Mouse (Mus musculus) heart, postnatal 0 days (tissue): ENCODE measurements around the gene Ache. TPM values are rescaled to one million over a fixed set of nuclear protein-coding genes. Genes with fewer than 3 reads are reported as not detected.
A peak's percentile ranks its signal among the peaks of the same experiment; 100 is the strongest.

Source experiments
- ATAC-seq: fragments of 200-750 bp; cut with Nextera tagmentation; 2 replicates; pipeline ENCODE4 v1.8.0; 2017; ENCODE audit warnings: low read depth, moderate number of reproducible peaks, moderate library complexity; ENCODE audit not compliant: insufficient read depth
- DNase-seq: peaks from one replicate; pipeline ENCODE4 v3.0.0-alpha.2; 2016; ENCODE audit warnings: low spot score
- H3K27ac ChIP-seq: fragments of 300-500 bp; sonication (generic); 2 replicates; pipeline ENCODE4 v1.5.1; 2014; ENCODE audit warnings: low read depth, mild to moderate bottlenecking
- H3K27me3 ChIP-seq: fragments of 300-500 bp; sonication (generic); 2 replicates; pipeline ENCODE4 v1.6.1; 2014; ENCODE audit warnings: low read length, mixed read lengths; ENCODE audit not compliant: control insufficient read depth, insufficient read depth
- H3K36me3 ChIP-seq: fragments of 300-500 bp; sonication (generic); replicated peaks from 2 replicates; pipeline ENCODE4 v1.6.1; 2014; ENCODE audit warnings: low read length, mixed read lengths; ENCODE audit not compliant: control insufficient read depth, insufficient read depth
- H3K4me1 ChIP-seq: fragments of 300-500 bp; sonication (generic); 2 replicates; pipeline ENCODE4 v1.6.1; 2014; ENCODE audit warnings: antibody characterized with exemption; ENCODE audit not compliant: control insufficient read depth, insufficient read depth
- H3K4me2 ChIP-seq: fragments of 300-500 bp; sonication (generic); 2 replicates; pipeline ENCODE4 v1.6.1; 2014; ENCODE audit warnings: low read depth, mild to moderate bottlenecking, low read length, moderate library complexity
- H3K4me3 ChIP-seq: fragments of 300-500 bp; sonication (generic); 2 replicates; pipeline ENCODE4 v1.5.1; 2014; ENCODE audit warnings: low read depth, low read length
- H3K9ac ChIP-seq: fragments of 300-500 bp; sonication (generic); replicated peaks from 2 replicates; pipeline ENCODE4 v1.6.1; 2014; ENCODE audit warnings: low read depth, low read length, mixed read lengths
- H3K9me3 ChIP-seq: fragments of 300-500 bp; sonication (generic); replicated peaks from 2 replicates; pipeline ENCODE4 v1.6.1; 2016; ENCODE audit warnings: low read length; ENCODE audit not compliant: control insufficient read depth
- CTCF ChIP-seq: IDR thresholded peaks from 2 replicates; pipeline ENCODE4 v1.5.1; 2016; ENCODE audit warnings: antibody characterized with exemption, control low read depth, low read depth
- EP300 ChIP-seq: IDR thresholded peaks from 2 replicates; pipeline ENCODE4 v1.6.1; 2016; ENCODE audit warnings: antibody characterized with exemption, low read depth
- WGBS: fragments of 180-500 bp; shearing (Covaris S2); extraction: QIAGEN DNeasy Blood & Tissue Kit; methylation state at CpG from one replicate; pipeline ENCODE4 v1.1.7; 2014; 5-methylcytosine and 5-hydroxymethylcytosine counted together
- polyA plus RNA-seq: library from polyadenylated mRNA; unstranded; fragments of >200 nt; fragmentation: Nextera tagmentation; extraction: Ambion mirVana; gene quantifications from 2 replicates; pipeline ENCODE4 v1.2.1, GENCODE M21; 2015
- total RNA-seq: library from RNA; depleted of rRNA; stranded (reverse); fragments of >200 nt; gene quantifications from 2 replicates; pipeline ENCODE4 v1.2.3, GENCODE M21; 2014; ENCODE audit warnings: low replicate concordance

Ache gene
- total and polyA plus RNA-seq, 2 experiments from 2014 or later = 2.3 to 5.3 TPM

DNA sequence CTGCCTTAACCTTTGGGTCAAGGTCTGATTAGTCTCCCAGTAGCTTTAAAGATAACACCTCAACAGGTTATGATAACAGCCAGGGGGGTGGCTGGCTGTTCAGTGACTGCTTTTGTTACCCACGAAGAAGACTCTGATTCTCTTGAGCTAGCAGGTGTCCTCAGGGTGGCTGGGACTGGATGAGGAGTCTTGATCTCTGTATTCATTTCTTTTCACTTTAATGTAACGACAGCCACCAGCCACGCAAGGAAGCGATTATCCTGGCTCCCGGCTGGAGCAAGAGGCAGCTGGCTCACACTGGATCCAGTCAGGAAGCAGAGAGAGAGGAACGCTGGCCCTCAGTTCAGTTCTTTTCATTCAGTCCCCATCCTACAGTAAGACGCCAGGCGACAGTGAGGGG is 49.9 kb downstream of the Ache start:
- DNase-seq (no peak), ATAC-seq (no peak)
- no peak for TF ChIP-seq EP300
- TF ChIP-seq CTCF = no peak
- Histone ChIP-seq H3K27me3 (no peaks in the 10 kb centered on the region), H3K4me1 (no peaks in the 10 kb centered on the region; the same call in 1 of the 2 replicates), H3K9ac (no peak overlapping the region), H3K27ac (peak overlapping the region; percentile 91; the same call in 1 of the 2 replicates), H3K9me3 (no peaks in the 10 kb centered on the region), H3K4me3 (no peak overlapping the region), H3K36me3 (no peaks in the 10 kb centered on the region), H3K4me2 (no peak overlapping the region)
- WGBS = 34% methylated on average over 8 of the region's 8 CpGs

DNA sequence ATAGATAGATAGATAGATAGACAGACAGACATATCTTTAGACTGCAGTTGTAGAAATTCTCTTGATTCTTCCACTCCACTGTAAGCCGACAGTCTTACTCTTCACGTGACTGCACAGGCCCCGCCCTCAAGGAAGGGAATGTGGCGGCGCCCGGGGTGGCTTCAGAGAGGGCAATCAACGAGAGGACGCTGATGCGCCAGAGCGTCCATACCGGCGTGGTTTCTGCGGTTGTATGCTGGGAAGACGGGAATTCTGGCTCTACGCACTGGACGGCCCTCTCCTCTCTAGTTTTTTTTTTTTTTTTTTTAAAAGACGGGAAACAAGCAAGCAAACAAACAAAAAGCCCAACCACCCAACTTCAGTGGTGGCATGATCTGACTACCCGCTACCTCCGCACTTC is 50.9 kb downstream of the Ache start:
- peak overlapping the region; percentile 49 for H3K4me3 ChIP-seq
- peak overlapping the region; percentile 64 for H3K9ac ChIP-seq
- TF ChIP-seq CTCF = no peak
- no peak for TF ChIP-seq EP300
- no peaks in the 10 kb centered on the region for H3K27me3 ChIP-seq
- peak overlapping the region; percentile 77 for H3K4me2 ChIP-seq
- peak overlapping the region; percentile 91 for H3K27ac ChIP-seq
- H3K4me1 ChIP-seq = no peaks in the 10 kb centered on the region; the same call in 1 of the 2 replicates
- DNase-seq (peak; percentile 90), ATAC-seq (peak; percentile 86)
- no peaks in the 10 kb centered on the region for H3K36me3 ChIP-seq
- 1% methylated on average over 19 of the region's 19 CpGs for WGBS
- no peaks in the 10 kb centered on the region for H3K9me3 ChIP-seq

DNA sequence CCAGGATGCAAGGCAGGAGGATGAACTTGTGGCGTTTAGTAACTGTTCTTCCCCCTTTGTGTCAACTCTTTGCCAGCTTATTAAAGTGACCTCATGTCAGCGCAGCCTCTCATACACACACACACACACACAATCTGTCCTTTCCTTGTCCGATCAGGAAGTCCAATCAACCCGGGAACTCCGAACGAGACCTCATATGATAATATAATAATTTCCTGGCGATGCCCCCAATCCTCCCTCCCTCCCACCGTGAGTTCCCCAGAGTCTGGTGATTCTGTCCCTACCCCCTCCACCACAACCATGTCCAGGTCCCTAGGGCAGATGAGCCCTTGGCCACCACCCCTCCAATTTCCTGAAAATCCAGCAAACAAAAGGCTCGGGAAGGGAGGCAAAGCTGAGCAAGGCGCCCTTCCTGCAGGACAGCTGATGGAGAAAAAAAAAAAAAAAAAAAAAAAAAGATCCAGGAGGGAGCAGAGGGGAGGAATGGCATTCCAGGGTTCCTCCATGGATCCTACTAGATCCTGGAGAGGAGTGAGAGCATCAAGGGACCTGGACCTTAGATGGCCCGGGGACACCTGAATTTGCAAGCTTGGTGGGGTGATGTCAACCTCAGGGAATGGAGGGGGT is 51.5 kb downstream of the Ache start:
- peak overlapping the region; percentile 64 for H3K9ac ChIP-seq
- peak overlapping the region; percentile 91 for H3K27ac ChIP-seq
- H3K4me1 ChIP-seq = no peaks in the 10 kb centered on the region; the same call in 1 of the 2 replicates
- ATAC-seq (peak; percentile 62), DNase-seq (peak; percentile 75)
- peak overlapping the region; percentile 49 for H3K4me3 ChIP-seq
- peak overlapping the region; percentile 77 for H3K4me2 ChIP-seq
- H3K36me3 ChIP-seq = no peaks in the 10 kb centered on the region
- H3K9me3 ChIP-seq = no peaks in the 10 kb centered on the region
- WGBS = 5% methylated on average over 11 of the region's 11 CpGs
- H3K27me3 ChIP-seq = no peaks in the 10 kb centered on the region
- TF ChIP-seq EP300 (peak; percentile 84; the same call in 1 of the 2 replicates), CTCF (no peak)

DNA sequence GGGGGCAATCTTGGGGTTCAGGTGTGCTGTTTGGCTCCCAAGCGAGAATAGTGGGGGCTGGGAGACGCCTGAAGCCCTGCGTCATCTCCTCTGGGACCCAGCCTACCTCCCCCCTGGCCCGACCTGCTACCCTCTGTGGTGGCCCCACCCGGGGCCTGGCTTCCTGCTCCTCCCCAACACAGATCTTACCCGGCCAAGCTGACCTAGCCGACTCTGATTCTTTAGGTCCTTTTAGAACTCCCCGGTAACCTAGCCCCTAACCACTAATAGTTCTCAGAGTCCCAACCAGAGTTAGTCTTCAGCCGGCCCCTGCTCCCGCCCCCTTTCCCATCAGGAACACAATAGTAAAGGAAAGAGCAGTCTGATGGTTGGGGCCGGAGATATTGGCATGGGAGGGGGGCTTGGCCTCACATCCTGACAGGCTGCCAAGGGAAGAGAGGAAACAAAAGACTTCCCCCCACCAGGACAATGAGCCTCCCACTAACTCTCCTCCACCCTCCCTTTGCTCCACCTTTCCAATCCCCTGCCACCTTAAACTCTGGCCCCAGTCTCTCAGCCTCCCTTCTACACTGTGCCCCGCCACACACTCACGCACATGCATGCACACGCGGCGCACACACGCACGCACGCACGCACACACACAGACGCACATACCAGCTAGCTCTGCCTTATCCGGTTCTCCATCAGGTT is 52.1 kb downstream of the Ache start:
- peak; percentile 57 for DNase-seq
- peak overlapping the region; percentile 49 for H3K4me3 ChIP-seq
- H3K4me1 ChIP-seq = no peaks in the 10 kb centered on the region; the same call in 1 of the 2 replicates
- H3K36me3 ChIP-seq = no peaks in the 10 kb centered on the region
- no peaks in the 10 kb centered on the region for H3K9me3 ChIP-seq
- H3K4me2 ChIP-seq = peak overlapping the region; percentile 77
- peak; percentile 61 for ATAC-seq
- TF ChIP-seq EP300 = peak; percentile 30; the same call in 1 of the 2 replicates
- TF ChIP-seq CTCF = no peak
- H3K27me3 ChIP-seq = no peaks in the 10 kb centered on the region
- H3K27ac ChIP-seq = peak overlapping the region; percentile 91
- 16% methylated on average over 22 of the region's 22 CpGs for WGBS
- H3K9ac ChIP-seq = peak overlapping the region; percentile 64; the same call in 1 of the 2 replicates

DNA sequence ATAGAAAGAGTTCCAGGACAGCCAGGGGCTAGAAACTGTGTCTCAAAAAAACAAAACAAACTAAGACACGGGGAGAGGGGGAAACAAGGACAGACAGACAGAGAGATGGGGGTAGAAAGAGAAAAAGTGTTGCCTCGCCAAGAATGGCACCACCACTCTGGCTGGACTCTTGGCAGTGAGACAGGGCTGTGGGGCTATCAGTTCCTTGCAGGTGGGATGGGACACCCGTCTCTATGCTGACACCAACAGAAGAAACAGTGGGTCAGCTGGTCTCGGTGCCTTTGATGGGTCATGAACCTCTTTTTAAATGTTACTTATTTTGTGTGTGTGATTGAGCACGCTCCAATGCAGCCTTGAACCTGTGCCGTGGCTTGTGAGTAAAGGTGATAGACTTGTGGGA is 52.9 kb downstream of the Ache start:
- Histone ChIP-seq H3K4me1 (no peaks in the 10 kb centered on the region; the same call in 1 of the 2 replicates), H3K27ac (peak overlapping the region; percentile 91), H3K9ac (no peak overlapping the region), H3K4me3 (no peak overlapping the region), H3K9me3 (no peaks in the 10 kb centered on the region), H3K4me2 (no peak overlapping the region), H3K27me3 (no peaks in the 10 kb centered on the region), H3K36me3 (no peaks in the 10 kb centered on the region)
- 70% methylated on average over 6 of the region's 6 CpGs for WGBS
- ATAC-seq (no peak), DNase-seq (no peak)
- TF ChIP-seq EP300 (no peak), CTCF (no peak)
